Mouse (Mus musculus): ENCODE data around the gene Fibin.

The Fibin gene

DNA sequence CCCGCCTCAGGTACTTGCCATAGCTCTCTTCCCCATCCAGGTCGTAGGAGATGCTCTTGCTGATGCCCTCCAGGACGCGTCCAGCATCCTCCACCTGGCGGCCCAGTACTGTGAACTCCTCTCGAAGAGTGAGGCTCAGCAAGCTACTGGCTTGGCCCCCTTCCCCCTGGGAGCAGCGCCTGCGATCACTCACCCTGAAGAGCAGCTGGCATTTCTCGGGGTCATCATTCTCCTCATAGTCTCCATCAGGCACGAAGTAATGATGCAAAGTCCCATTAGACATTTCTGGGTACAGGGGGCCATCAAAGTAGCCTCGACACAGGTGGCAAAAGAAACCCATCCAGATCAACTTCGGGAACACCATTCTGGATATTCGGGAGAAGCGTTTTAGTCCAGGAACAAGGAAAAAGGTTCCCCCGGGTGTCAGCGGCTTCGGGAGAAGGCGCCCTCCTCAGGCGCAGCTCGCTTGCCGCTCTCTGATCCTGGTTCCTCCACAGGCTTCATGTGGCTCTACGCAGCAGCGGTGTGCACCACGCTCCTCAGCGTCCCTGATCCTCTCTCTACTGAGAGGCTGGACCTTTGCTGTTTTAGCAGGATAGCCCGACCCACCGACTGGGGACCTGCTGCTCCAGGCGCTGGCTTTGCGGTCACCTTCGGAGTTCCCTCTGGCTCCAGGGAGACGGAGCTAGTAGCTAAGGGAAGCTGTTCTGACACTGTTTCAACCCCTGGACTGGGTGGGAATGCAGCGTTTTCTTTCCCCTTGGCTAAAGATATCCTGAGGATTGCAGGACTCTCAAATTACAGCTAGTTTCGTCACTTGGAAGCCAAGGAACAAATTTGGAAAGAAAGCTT is at the start of gene Fibin:
TSS of gene Fibin (minus strand) at position 752 of the 852 bp plus-strand sequence.
- Histone ChIP-seq H3K36me3 (ENCODE audit: control insufficient read depth, insufficient read depth, low read length, poor library complexity, severe bottlenecking) (no peaks in the 10 kb centered on the region), H3K27me3 (ENCODE audit: control insufficient read depth, insufficient read depth, low read length, poor library complexity, severe bottlenecking) (no peaks in the 10 kb centered on the region)
- no peak for DNase-seq (ENCODE audit: low read depth, low spot score)

DNA sequence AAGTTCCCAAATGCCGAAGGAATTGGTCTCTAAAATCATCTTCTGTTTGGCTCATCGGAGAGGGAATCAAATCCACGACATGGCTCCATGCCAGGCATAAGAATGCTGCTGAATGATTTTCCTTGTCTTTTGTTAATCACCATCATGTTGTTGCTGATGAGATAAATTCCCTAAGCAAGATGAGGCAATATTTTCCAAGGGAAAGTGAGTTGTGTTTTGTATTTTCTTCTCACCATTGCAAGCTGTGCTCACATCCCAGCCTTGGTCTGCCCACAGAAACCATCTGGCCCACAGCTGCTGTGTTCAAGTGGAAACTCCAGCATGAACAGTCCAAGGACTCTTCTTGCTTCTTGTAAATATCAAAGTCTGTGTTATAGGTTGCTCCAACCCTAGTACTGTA is 48.4 kb upstream of the Fibin start:
- no peak for DNase-seq (ENCODE audit: low read depth, low spot score)
- Histone ChIP-seq H3K27me3 (ENCODE audit: control insufficient read depth, insufficient read depth, low read length, poor library complexity, severe bottlenecking) (no peaks in the 10 kb centered on the region), H3K36me3 (ENCODE audit: control insufficient read depth, insufficient read depth, low read length, poor library complexity, severe bottlenecking) (no peaks in the 10 kb centered on the region)

DNA sequence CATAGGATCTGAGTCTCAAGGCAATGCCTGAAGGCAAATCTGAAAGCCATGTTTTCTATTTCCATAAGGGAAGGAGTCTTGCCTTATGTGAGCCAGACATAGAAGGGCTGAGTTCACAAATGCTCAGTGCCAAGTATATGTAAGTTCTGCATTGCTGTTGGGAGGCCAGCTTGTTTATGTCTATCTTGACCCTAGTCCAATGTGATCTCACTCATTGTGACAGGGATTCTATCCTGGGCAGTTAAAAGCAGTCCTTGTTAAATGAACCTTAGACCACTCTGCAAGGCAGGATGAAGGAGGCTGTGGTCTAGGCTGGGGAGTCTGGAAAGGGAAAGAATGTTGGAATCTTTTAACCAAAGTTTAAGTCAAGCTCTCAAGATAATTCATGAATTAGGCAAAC is 45.8 kb upstream of the Fibin start:
- Histone ChIP-seq H3K36me3 (ENCODE audit: control insufficient read depth, insufficient read depth, low read length, poor library complexity, severe bottlenecking) (no peaks in the 10 kb centered on the region), H3K27me3 (ENCODE audit: control insufficient read depth, insufficient read depth, low read length, poor library complexity, severe bottlenecking) (no peaks in the 10 kb centered on the region)
- no peak for DNase-seq (ENCODE audit: low read depth, low spot score)

DNA sequence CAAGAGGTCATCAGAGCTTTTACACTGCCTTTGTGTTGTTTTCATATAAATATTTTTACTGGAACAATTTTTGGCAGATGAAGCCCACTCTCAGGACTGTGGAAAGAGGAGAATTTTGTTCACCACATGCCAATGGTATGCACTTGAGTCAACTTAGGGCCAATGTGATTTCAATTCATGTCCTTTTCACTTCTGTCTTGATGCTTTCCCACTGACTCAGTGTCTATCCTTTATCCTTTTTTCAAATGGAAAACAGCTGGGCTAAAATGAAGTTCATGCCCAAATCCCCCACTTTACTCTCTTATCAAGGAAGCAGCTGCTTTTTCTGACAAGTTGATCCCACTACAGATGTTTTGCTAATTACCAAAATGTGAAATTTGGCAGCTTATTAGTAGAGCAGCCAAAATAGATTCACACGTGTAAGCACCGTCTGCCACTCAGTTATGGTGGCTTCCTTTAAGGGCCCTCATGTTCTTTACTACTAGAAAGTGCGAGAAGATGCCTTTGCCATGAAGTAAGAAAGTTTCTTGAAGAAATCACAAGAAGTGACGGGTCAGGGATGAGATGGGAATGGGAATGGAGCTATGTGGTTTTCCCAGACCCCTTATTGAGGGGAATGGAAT is 29.8 kb upstream of the Fibin start:
- Histone ChIP-seq H3K27me3 (ENCODE audit: control insufficient read depth, insufficient read depth, low read length, poor library complexity, severe bottlenecking) (no peaks in the 10 kb centered on the region), H3K36me3 (ENCODE audit: control insufficient read depth, insufficient read depth, low read length, poor library complexity, severe bottlenecking) (no peaks in the 10 kb centered on the region)
- DNase-seq (ENCODE audit: low read depth, low spot score), result no peak

DNA sequence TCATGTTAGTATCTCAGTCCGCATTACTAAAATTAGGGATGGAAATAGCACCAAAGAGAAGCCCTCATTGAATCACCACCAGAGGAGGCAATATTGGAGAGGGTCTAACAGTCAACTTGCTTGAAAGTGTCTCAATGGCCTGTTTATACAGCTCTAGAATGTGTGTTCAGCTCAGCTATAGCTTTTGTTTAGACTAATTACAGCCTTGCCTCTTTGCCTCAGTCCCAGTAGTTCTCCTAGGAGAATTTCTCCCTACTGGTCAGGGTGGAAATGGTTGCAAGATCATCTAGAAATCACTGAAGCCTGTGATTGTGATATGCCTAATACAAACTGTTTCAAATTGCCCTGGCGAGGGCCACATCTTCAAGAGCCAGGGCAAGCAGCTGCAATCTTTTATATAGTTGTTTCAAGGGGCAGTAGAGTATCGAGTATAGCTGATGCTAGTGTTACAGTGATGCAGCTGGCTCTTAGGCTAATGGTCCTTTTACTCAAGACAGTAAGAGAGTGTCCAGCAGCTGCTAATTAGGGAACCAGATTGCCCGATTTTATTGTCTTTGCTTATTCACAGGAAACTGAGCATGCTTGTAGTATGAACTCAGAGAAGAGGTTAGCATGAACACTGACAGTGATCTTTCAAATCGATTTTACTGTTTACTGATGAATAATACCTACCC is 27.9 kb upstream of the Fibin start:
- Histone ChIP-seq H3K27me3 (ENCODE audit: control insufficient read depth, insufficient read depth, low read length, poor library complexity, severe bottlenecking) (no peaks in the 10 kb centered on the region), H3K36me3 (ENCODE audit: control insufficient read depth, insufficient read depth, low read length, poor library complexity, severe bottlenecking) (no peaks in the 10 kb centered on the region)
- no peak for DNase-seq (ENCODE audit: low read depth, low spot score)

DNA sequence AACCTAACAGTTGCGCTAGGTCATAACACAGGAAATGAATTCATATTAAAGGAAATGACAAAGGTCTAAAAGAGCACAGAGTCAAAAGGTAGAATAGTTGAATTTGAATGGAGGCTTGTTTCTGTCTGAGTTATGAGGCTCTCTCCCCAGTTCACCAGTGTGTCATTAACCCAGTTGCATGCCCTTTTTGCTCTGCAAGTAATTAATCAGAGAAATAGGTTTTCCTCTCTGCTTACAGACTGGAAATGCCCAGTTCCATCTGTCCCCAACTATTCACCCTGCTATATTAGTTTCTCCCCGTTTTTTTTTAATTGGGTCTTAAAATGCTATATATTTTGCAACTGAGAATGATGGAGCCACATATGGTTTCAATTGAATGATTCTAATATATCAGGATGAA is 16.8 kb upstream of the Fibin start:
- no peak for DNase-seq (ENCODE audit: low read depth, low spot score)
- Histone ChIP-seq H3K36me3 (ENCODE audit: control insufficient read depth, insufficient read depth, low read length, poor library complexity, severe bottlenecking) (no peaks in the 10 kb centered on the region), H3K27me3 (ENCODE audit: control insufficient read depth, insufficient read depth, low read length, poor library complexity, severe bottlenecking) (no peaks in the 10 kb centered on the region)

DNA sequence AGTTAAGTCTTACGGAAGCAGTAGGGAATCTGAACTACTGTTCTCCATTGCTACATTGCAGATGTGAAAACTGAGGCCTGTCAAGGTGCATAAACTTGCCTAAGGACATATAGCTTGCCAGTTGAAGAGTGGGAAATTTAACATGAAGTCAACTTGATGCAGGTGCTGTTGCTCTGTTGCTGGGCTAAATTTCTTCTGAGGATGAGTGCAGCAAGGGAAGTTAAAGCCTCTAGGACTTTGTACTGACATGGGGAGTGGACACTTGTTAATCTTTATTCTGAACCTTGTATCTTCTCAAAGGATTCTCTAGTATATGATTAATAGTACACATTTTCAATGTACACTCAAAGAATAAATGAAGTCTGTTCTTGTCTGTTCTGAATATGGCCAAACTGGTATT is 13.7 kb upstream of the Fibin start:
- DNase-seq (ENCODE audit: low read depth, low spot score), result no peak
- Histone ChIP-seq H3K27me3 (ENCODE audit: control insufficient read depth, insufficient read depth, low read length, poor library complexity, severe bottlenecking) (no peaks in the 10 kb centered on the region), H3K36me3 (ENCODE audit: control insufficient read depth, insufficient read depth, low read length, poor library complexity, severe bottlenecking) (no peaks in the 10 kb centered on the region)

DNA sequence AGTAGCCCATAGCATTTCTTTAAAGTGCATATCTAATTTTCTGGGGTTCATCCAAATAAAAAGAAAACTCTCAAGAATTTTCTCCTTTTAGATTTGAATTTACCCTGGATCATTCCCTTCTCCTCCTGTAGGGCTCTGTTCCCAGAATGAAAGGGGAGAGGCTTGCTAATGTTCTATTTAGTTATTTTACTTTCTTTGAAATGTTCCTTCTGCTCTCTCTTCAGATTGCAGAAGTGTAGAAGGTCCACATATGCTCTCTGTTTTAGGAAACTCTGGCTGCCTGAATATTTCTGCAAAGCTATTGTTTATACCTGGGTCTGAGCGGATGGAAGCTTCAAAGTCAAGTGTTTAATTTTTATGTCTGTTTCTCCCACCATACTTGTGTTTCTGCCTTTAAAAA is 12.5 kb upstream of the Fibin start:
- no peak for DNase-seq (ENCODE audit: low read depth, low spot score)
- Histone ChIP-seq H3K36me3 (ENCODE audit: control insufficient read depth, insufficient read depth, low read length, poor library complexity, severe bottlenecking) (no peaks in the 10 kb centered on the region), H3K27me3 (ENCODE audit: control insufficient read depth, insufficient read depth, low read length, poor library complexity, severe bottlenecking) (no peaks in the 10 kb centered on the region)

DNA sequence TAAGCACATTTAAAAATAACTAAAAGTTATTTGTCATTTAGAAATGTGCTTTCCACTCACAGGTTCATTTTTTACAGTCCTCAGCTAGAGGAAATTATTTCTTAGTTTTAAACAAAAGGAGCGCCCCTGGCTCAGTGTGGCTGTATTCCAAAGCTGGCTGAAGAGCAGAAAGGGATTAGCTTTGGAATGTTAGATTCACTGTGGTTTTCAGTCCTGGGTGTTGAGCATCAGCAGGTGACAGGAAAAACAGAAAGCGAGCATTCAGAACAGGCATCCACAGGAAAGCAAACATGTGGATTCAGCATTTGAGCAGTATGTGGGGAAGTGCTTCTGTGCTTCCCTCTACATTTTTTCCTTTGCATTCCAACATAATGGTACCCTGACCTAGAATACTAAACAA is 10.2 kb upstream of the Fibin start:
- no peak for DNase-seq (ENCODE audit: low read depth, low spot score)
- Histone ChIP-seq H3K27me3 (ENCODE audit: control insufficient read depth, insufficient read depth, low read length, poor library complexity, severe bottlenecking) (no peaks in the 10 kb centered on the region), H3K36me3 (ENCODE audit: control insufficient read depth, insufficient read depth, low read length, poor library complexity, severe bottlenecking) (no peaks in the 10 kb centered on the region)

DNA sequence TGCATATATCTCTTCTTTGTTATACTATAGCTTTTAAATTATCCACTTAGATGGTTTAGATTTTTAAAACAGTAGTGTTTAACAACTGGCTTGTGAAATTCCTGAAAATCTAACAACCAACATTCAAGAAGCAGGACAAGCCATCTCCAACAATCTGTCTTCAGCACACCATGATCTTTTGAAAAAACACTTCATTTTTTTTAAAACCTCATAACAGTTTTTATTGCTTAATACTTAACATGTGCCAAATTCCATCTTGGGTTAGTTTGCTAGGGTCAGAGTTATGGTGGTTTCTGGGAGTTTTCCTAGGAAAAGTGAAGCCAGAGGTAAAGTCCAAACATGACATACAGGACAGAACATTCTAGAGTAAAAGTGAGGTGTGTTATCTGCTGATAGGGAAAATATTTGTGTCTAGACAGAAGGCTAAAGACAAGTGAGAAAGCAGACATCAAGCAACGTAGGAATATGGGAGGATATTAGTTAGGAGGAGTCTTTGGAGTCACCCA is 4.5 kb upstream of the Fibin start:
- H3K36me3 ChIP-seq (ENCODE audit: control insufficient read depth, insufficient read depth, low read length, poor library complexity, severe bottlenecking), result no peaks in the 10 kb centered on the region
- DNase-seq (ENCODE audit: low read depth, low spot score), result no peak
- H3K27me3 ChIP-seq (ENCODE audit: control insufficient read depth, insufficient read depth, low read length, poor library complexity, severe bottlenecking), result no peaks in the 10 kb centered on the region

DNA sequence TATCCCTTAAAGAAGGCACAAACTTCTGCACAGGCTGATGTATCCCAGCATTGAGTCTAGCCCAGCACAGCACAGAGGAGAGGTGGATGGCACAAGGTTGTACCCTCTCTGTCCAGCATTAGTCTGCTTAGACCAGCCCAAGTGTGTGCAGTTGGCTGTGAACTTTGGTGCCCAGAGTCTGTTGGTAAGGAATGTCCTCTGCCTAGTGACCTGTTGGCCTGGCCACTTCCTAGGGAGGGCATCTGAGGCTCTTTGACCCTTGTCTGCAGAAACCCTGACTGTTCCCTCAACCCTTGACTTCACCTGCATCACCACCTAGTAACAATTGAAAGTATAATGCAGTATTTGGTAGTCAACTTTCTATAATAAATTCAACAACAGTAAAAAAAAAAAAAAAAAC is 2.4 kb upstream of the Fibin start:
- H3K27me3 ChIP-seq (ENCODE audit: control insufficient read depth, insufficient read depth, low read length, poor library complexity, severe bottlenecking), result no peaks in the 10 kb centered on the region
- DNase-seq (ENCODE audit: low read depth, low spot score), result no peak
- H3K36me3 ChIP-seq (ENCODE audit: control insufficient read depth, insufficient read depth, low read length, poor library complexity, severe bottlenecking), result no peaks in the 10 kb centered on the region

DNA sequence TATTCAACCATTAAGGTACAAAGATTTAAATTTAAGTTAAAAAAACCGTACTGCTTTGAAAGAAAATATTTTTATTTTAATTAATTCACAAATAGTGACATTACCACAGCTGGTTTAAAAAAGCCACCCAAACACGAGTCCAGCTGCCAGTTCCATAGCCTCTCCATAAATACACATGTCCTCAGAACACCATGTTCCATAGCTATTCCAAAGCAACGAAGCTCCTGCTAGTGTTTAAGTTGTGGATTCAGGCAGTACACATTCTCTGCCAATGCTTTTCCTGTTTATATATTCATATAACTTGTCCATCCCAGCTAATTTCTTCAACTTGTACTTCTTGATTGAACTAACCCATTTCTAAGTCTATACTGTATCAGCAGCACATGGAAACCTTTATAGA is 872 bp upstream of the Fibin start:
- DNase-seq (ENCODE audit: low read depth, low spot score), result no peak
- no peaks in the 10 kb centered on the region for H3K27me3 ChIP-seq (ENCODE audit: control insufficient read depth, insufficient read depth, low read length, poor library complexity, severe bottlenecking)
- H3K36me3 ChIP-seq (ENCODE audit: control insufficient read depth, insufficient read depth, low read length, poor library complexity, severe bottlenecking), result no peaks in the 10 kb centered on the region

DNA sequence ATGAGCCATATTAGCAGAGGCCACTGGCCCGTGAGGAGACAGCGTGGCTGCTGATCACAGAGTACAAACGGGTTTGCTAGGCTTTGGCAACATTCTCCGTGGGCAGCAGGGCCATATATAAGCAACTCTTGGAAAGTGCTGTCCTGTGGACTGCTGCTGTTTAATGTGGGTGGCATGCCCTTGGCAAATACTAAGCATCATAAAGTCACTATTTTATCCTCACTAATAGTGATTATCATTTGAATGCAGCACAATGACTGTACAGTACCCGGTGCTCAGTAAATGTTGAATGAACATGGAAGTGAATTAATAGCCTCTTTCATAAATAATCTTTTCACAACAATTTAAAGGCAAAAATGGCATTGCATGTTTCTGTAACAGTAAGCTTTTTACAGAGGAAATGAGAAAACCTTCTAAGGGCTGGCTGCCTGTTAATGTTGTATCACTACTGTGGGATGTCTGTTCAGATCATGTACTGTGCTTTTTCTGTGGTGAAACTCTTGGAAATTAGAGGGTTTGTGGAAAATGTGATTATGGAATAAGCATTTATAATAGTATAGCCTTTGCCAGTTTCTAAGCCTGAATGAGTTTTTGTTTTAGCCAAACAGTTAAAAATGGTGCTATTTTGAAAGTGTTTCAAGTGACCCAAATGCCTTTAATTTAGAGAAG is 9.5 kb downstream of the Fibin start:
- no peak for DNase-seq (ENCODE audit: low read depth, low spot score)
- Histone ChIP-seq H3K27me3 (ENCODE audit: control insufficient read depth, insufficient read depth, low read length, poor library complexity, severe bottlenecking) (no peaks in the 10 kb centered on the region), H3K36me3 (ENCODE audit: control insufficient read depth, insufficient read depth, low read length, poor library complexity, severe bottlenecking) (no peaks in the 10 kb centered on the region)

DNA sequence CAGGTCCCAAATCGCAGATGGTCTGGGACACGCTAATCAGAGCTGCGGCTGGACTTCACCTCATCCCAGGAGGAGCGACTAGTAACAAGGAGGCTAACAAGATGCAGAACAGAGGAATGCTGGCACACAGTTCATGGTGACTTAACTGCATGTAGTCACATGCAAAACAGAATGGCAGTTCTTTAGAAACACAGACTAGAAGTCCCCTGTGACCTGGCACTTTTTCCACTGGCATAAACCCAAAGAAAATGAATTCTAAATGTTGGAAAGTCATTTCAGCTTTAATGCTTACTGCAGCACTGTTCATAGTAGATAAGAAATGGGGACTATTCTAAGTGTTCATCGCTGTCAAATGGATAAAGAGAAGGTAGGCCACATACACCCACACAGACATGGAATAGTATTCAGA is 11.1 kb downstream of the Fibin start:
- Histone ChIP-seq H3K27me3 (ENCODE audit: control insufficient read depth, insufficient read depth, low read length, poor library complexity, severe bottlenecking) (no peaks in the 10 kb centered on the region), H3K36me3 (ENCODE audit: control insufficient read depth, insufficient read depth, low read length, poor library complexity, severe bottlenecking) (no peaks in the 10 kb centered on the region)
- no peak for DNase-seq (ENCODE audit: low read depth, low spot score)

DNA sequence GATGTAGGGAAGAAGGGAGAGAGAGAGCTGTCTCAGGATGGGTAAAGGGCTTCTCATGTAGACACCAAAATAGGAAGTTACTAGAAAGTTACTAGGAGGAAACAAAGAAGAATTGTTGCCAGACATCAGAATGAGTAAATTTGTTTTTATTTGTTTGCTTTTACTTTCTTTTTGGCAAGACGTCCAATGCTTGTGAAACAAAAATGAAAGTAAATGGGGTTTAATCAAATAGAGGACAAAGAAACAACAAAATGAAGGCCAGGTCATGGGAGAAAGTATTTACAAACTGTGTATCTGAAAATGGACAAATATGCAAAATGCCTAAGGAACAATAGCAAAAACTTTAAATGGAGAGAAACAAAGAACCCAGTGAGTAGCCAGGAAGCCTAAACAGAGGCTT is 11.6 kb downstream of the Fibin start:
- Histone ChIP-seq H3K36me3 (ENCODE audit: control insufficient read depth, insufficient read depth, low read length, poor library complexity, severe bottlenecking) (no peaks in the 10 kb centered on the region), H3K27me3 (ENCODE audit: control insufficient read depth, insufficient read depth, low read length, poor library complexity, severe bottlenecking) (no peaks in the 10 kb centered on the region)
- DNase-seq (ENCODE audit: low read depth, low spot score), result no peak
